Comparison of ENCODE assay signal across 10 mouse cellular contexts in the genomic region with DNA sequence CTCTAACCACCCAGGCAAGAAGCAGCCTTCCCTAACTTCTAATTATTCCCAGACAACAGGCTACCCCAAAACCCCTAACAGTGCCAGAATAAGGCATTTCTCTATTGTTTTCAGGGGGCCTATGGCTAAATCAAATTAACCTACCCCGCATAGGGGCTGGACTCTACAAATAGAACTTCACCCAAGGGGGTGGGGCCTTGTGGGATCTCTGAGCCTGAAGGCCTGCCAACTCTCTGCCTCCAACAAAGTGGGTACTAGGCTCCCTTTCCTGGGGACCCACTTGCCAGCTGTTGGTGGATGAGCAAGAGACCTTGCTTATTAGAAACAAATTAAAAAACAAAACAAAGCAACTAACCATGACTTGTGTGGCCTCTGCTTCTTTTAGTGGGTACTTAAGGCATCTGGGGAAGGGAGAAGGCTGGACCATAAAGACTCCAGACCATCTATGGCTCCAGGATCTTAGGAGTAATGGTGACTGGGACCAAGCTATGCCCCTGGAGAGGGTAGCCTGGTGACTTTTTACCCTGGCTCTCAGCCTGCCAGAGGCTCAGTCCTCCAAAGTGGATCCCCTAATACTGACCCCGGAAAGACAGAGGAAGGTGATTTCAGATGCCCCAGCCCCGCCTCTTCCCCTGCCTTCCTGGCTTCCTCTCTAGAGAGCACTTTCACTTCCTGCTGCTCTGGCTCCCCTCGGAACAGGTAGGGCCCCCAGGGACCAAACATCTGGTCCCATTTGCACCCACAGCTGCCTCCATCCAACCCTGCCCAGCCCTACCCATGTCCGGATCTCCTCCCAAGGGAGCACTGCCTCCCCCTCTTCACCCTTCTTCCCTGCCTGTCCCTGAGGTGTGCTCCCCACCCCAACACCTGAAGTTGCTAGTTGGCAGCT. TPM values are rescaled to one million over a fixed set of nuclear protein-coding genes. Genes with fewer than 3 reads are reported as not detected.
DNase-seq lines count a peak whose midpoint lies in the region; ATAC-seq and TF ChIP-seq lines count a peak whose summit lies in the region.
"Had no signal": no experiment of that assay in that cellular context is flagged by ENCODE, and none has a peak within 500 bp of the region (broad histone marks: within the 10 kb centered on the region; RNA-seq: fewer than 3 reads in every experiment).

A gene (plus strand): TSS at position 663 of the 889 bp plus-strand sequence.

- H3K36me3 ChIP-seq in kidney, embryonic 14.5 days (ENCODE audit: control insufficient read depth, insufficient read depth, low read length): no peaks in the 10 kb centered on the region; the same call in 1 of the 2 replicates
- H3K36me3 ChIP-seq in kidney, adult 2 months (ENCODE audit: control insufficient read depth, insufficient read depth, low read length): no peaks in the 10 kb centered on the region; the same call in 1 of the 2 replicates
- H3K36me3 ChIP-seq in forebrain, embryonic 11.5 days (ENCODE audit: control insufficient read depth, insufficient read depth, low read length): no peaks in the 10 kb centered on the region; the same call in 1 of the 2 replicates
- H3K36me3 ChIP-seq in hindbrain, embryonic 14.5 days (replicated peaks; ENCODE audit: control insufficient read depth, insufficient read depth): peaks cover 21% of the 10 kb centered on the region

- H3K4me2 ChIP-seq in kidney, embryonic 14.5 days (replicated peaks; ENCODE audit: low read depth, low read length): no peak within 1 kb of the TSS
- H3K4me2 ChIP-seq in forebrain, embryonic 11.5 days (ENCODE audit: low read depth, low read length, severe bottlenecking): no peak within 1 kb of the TSS
- no peak within 1 kb of the TSS for H3K4me2 ChIP-seq in hindbrain, embryonic 14.5 days (replicated peaks)

- H3K27ac ChIP-seq in kidney, embryonic 14.5 days (ENCODE audit: low read depth, low read length): peak within 1 kb of the TSS; percentile 47; the same call in 1 of the 2 replicates
- H3K27ac ChIP-seq in kidney, adult 2 months (ENCODE audit: insufficient read depth, low read depth, low read length): no peak within 1 kb of the TSS
- H3K27ac ChIP-seq in forebrain, embryonic 11.5 days (ENCODE audit: low read depth, low read length): no peak within 1 kb of the TSS
- no peak within 1 kb of the TSS for H3K27ac ChIP-seq in hindbrain, embryonic 14.5 days

- no peaks in the 10 kb centered on the region for H3K9me3 ChIP-seq in kidney, embryonic 14.5 days (ENCODE audit: control insufficient read depth, low read length)
- no peaks in the 10 kb centered on the region for H3K9me3 ChIP-seq in forebrain, embryonic 11.5 days (ENCODE audit: control insufficient read depth, low read length)
- H3K9me3 ChIP-seq in hindbrain, embryonic 14.5 days (ENCODE audit: control insufficient read depth, low read length): no peaks in the 10 kb centered on the region

- no peak within 1 kb of the TSS for H3K9ac ChIP-seq in kidney, embryonic 14.5 days (ENCODE audit: low read depth, low read length)
- no peak within 1 kb of the TSS for H3K9ac ChIP-seq in forebrain, embryonic 11.5 days (ENCODE audit: low read length)
- no peak within 1 kb of the TSS for H3K9ac ChIP-seq in hindbrain, embryonic 14.5 days

- no peak for ATAC-seq in kidney, embryonic 14.5 days (ENCODE audit: low FRiP score, low TSS enrichment)
- ATAC-seq in megakaryocyte, adult 5-6 weeks (ENCODE audit: poor library complexity, severe bottlenecking): peak; percentile 77
- ATAC-seq in forebrain, embryonic 11.5 days (replicated peaks; ENCODE audit: low FRiP score): no peak
- ATAC-seq in hindbrain, embryonic 14.5 days (ENCODE audit: low FRiP score): no peak

- H3K4me1 ChIP-seq in kidney, embryonic 14.5 days (ENCODE audit: control insufficient read depth, insufficient read depth, low read length): peaks cover 16% of the 10 kb centered on the region
- H3K4me1 ChIP-seq in kidney, adult 2 months (ENCODE audit: control insufficient read depth, insufficient read depth, low read length): no peaks in the 10 kb centered on the region
- no peaks in the 10 kb centered on the region for H3K4me1 ChIP-seq in forebrain, embryonic 11.5 days (replicated peaks; ENCODE audit: control insufficient read depth, insufficient read depth, low read length)
- H3K4me1 ChIP-seq in hindbrain, embryonic 14.5 days (replicated peaks; ENCODE audit: control insufficient read depth, insufficient read depth, low read length): no peaks in the 10 kb centered on the region

- no peak for DNase-seq in kidney, adult 2 months
- peak; percentile 81 for DNase-seq in induced T-regulatory cell, adult 2 months (ENCODE audit: low read depth)
- DNase-seq in thymus, postnatal 10 days (ENCODE audit: low spot score in 2 of 2): peak; percentile 67 to 75
- DNase-seq in forebrain, embryonic 11.5 days (ENCODE audit: low spot score): no peak
- DNase-seq in ovary, postnatal 10 days (ENCODE audit: low spot score): no peak
- no peak for DNase-seq in hindbrain, embryonic 14.5 days (ENCODE audit: low spot score)
- DNase-seq: cerebellum, postnatal 10 days; kidney, postnatal 25 days had no signal

- no peak for TF ChIP-seq CTCF in kidney, adult 2 months (conservative IDR thresholded peaks at IDR 0.05; ENCODE audit: insufficient read depth, insufficient read length, low read depth, low read length)

- no peak within 1 kb of the TSS for H3K4me3 ChIP-seq in kidney, embryonic 14.5 days (ENCODE audit: low read length)
- H3K4me3 ChIP-seq in kidney, adult 2 months (ENCODE audit: insufficient read depth, low read depth, low read length): no peak within 1 kb of the TSS
- H3K4me3 ChIP-seq in forebrain, embryonic 11.5 days (ENCODE audit: low read depth, low read length): no peak within 1 kb of the TSS
- H3K4me3 ChIP-seq in hindbrain, embryonic 14.5 days (replicated peaks; ENCODE audit: low read length): no peak within 1 kb of the TSS

- no peak for TF ChIP-seq POLR2A in kidney, adult 2 months (IDR thresholded peaks at IDR 0.05; ENCODE audit: low read depth, low read length)

- WGBS in kidney, embryonic 14.5 days: 59% methylated on average over 5 of the region's 5 CpGs
- WGBS in kidney, adult 2 months: 65% methylated on average over 5 of the region's 5 CpGs
- 72% methylated on average over 5 of the region's 5 CpGs for WGBS in forebrain, embryonic 11.5 days
- WGBS in hindbrain, embryonic 14.5 days: 86% methylated on average over 5 of the region's 5 CpGs

- no peaks in the 10 kb centered on the region for H3K27me3 ChIP-seq in kidney, embryonic 14.5 days (ENCODE audit: control insufficient read depth, insufficient read depth, low read length)
- no peaks in the 10 kb centered on the region for H3K27me3 ChIP-seq in kidney, adult 2 months (replicated peaks; ENCODE audit: control insufficient read depth, insufficient read depth, low read length)
- no peaks in the 10 kb centered on the region for H3K27me3 ChIP-seq in forebrain, embryonic 11.5 days (ENCODE audit: control insufficient read depth, insufficient read depth, low read length)
- H3K27me3 ChIP-seq in hindbrain, embryonic 14.5 days (ENCODE audit: control insufficient read depth, insufficient read depth, low read length): no peaks in the 10 kb centered on the region

RNA-seq across cellular contexts. Expression of the gene that starts here (rescaled TPM):
- polyA plus RNA-seq in kidney, embryonic 14.5 days (2014; fragmentation: Nextera tagmentation; extraction: Ambion mirVana): 2.9 and 5.6 TPM in 2 replicates
- polyA plus RNA-seq in kidney, adult 2 months (2012; rRNA removed): 2.9 and 5.9 TPM in 2 replicates
- total RNA-seq in megakaryocyte, adult 5-6 weeks (2015): 64.9 and 68.8 TPM in 2 replicates
- total RNA-seq in megakaryocyte, adult 5-6 weeks (2017): 62.6 and 71.5 TPM in 2 replicates
- polyA plus RNA-seq in forebrain, embryonic 11.5 days (2014; fragmentation: Nextera tagmentation; extraction: Ambion mirVana): 2.1 and 2.4 TPM in 2 replicates
- polyA plus RNA-seq in hindbrain, embryonic 14.5 days (2014; fragmentation: Nextera tagmentation; extraction: Ambion mirVana): 1.4 and 2.7 TPM in 2 replicates

Comparison
In these comparisons a context has a peak if more than half of its experiments do, and no peak if none do; other contexts are left out.
1. DNase-seq: peak in induced T-regulatory cell, adult 2 months (single experiment) and thymus, postnatal 10 days (2 of 2); none in kidney, adult 2 months (single experiment), forebrain, embryonic 11.5 days (single experiment), ovary, postnatal 10 days (single experiment) and hindbrain, embryonic 14.5 days (single experiment).